Mouse (Mus musculus): Measurements from ENCODE around the gene Dad1. TPM values are rescaled to one million over a fixed set of nuclear protein-coding genes. Genes with fewer than 3 reads are reported as not detected.
A peak's percentile ranks its signal among the peaks of the same experiment; 100 is the strongest.

Dad1 gene
- polyA plus RNA-seq, 1 experiment = 309 TPM

DNA sequence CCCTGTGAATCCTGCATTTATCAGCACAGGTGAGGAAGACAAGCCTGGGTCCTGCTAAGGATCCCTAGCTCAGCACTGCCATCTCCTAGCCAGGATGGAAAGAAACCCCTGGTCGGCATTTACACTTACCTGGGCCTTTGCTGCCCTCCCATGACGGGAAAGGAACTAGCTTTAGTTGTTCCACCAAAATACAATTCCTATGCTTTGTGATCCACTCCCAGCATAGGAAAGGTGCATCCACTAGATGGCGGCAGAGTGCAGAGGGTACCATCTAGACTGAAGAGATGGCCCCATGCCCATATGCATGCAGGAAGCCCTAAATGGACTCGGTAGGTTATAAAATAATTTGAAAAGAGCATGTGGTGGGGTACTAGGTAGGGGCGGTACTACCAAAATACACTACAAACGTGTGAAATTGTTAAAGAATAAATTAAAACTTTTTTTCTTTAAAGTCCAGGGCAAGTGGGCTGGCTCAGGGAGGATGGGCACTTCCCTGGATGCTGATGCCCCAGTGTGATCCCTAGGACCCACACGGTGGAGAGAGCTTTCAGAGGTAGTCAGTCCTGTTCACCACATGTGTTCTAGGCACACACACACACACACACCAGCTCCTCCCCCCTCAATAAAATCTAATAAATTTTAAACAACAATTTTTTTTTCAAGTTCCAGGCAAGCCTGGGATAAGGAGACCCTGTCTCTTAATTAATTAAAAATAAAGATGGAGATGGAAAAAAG lies 14.7 kb downstream of the Dad1 start:
- H3K4me3 ChIP-seq (ENCODE audit: extremely low read depth, insufficient read depth, insufficient read length) = no peak overlapping the region
- no peaks in the 10 kb centered on the region for H3K27me3 ChIP-seq (ENCODE audit: control insufficient read depth, insufficient read depth, low read length)
- peaks cover 11% of the 10 kb centered on the region; the same call in 1 of the 2 replicates for H3K4me1 ChIP-seq (ENCODE audit: control insufficient read depth, insufficient read depth, insufficient read length)
- no peak overlapping the region; the same call in 1 of the 2 replicates for H3K27ac ChIP-seq (ENCODE audit: insufficient read depth, low read length)
- TF ChIP-seq CTCF (IDR thresholded peaks at IDR 0.05; ENCODE audit: extremely low read depth, insufficient read depth, insufficient read length, insufficient replicate concordance) = peak; percentile 61; the same call in 1 of the 2 replicates
- no peak for TF ChIP-seq POLR2A (IDR thresholded peaks at IDR 0.05; ENCODE audit: low read depth, low read length)
- H3K36me3 ChIP-seq (ENCODE audit: control insufficient read depth, insufficient read depth, low read length) = peaks cover 15% of the 10 kb centered on the region
- WGBS = 22% methylated on average over 7 of the region's 7 CpGs
- DNase-seq (ENCODE audit: low read depth in 1 of 2, low spot score in 2 of 2) = peak in 1 of 2 experiments; percentile 88

DNA sequence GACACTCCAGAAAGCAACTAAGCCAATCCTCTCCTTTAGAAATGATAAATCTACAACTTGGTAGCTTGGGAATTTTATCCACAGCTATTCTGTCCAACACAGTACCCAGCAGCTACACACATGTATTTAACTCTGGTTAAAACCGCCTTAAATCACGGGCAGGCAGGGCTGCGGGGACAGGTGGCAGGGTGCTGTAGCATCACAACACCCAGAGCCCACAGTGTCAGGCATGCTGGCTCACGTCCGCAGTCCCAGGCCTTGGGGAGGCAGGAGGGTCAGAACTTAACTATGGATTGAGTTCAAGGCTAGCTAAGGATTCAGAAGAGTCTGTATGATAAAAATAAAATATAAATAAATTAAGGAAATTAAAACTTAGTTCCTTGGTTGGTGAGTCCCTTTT lies 17.0 kb downstream of the Dad1 start:
- Histone ChIP-seq H3K4me3 (ENCODE audit: extremely low read depth, insufficient read depth, insufficient read length) (no peak overlapping the region), H3K27ac (ENCODE audit: insufficient read depth, low read length) (no peak overlapping the region), H3K36me3 (ENCODE audit: control insufficient read depth, insufficient read depth, low read length) (peaks cover 8% of the 10 kb centered on the region), H3K27me3 (ENCODE audit: control insufficient read depth, insufficient read depth, low read length) (no peaks in the 10 kb centered on the region), H3K4me1 (ENCODE audit: control insufficient read depth, insufficient read depth, insufficient read length) (peaks cover 20% of the 10 kb centered on the region; the same call in 1 of the 2 replicates)
- TF ChIP-seq CTCF (IDR thresholded peaks at IDR 0.05; ENCODE audit: extremely low read depth, insufficient read depth, insufficient read length, insufficient replicate concordance) = no peak
- TF ChIP-seq POLR2A (IDR thresholded peaks at IDR 0.05; ENCODE audit: low read depth, low read length) = no peak
- no peak for DNase-seq (ENCODE audit: low read depth in 1 of 2, low spot score in 2 of 2)
- 87% methylated on average over 5 of the region's 5 CpGs for WGBS

DNA sequence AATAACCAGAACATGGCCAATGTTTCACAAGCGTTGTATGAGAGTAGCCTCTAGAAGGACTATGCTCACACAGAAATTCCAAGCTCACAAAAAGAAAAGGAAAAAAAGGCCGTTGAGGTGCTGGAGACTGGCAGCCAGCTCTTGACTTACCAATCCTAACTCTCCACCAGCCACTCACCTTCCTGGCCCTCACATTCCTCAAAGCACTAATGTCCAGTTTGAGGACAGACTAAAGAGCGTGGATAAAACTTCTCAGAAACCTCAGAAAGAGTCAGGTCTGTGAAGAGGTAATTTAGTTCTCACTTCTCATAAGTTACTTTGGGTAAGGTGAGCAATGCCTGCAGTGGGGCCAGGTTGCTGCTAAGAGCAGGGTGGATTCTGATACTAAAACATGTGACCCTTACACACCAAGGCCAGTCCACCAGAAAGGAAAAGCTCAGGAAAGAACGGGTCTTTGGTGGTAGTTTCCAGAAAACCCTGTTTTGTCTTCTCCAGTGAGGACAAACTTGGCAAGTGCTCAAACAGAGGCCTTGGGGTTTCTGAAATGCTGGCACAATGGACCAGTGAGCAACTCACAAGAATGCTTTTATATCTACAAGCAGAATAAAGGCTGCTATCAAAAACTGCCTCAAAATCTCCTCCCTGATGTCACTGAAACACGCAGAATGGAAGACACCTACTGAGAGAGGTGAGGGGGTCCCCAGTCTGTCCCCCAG lies 17.9 kb downstream of the Dad1 start:
- WGBS = 85% methylated on average over 5 of the region's 5 CpGs
- no peak overlapping the region for H3K4me3 ChIP-seq (ENCODE audit: extremely low read depth, insufficient read depth, insufficient read length)
- H3K27me3 ChIP-seq (ENCODE audit: control insufficient read depth, insufficient read depth, low read length) = no peaks in the 10 kb centered on the region
- peaks cover 1% of the 10 kb centered on the region; the same call in 1 of the 2 replicates for H3K36me3 ChIP-seq (ENCODE audit: control insufficient read depth, insufficient read depth, low read length)
- DNase-seq (ENCODE audit: low read depth in 1 of 2, low spot score in 2 of 2) = no peak
- H3K4me1 ChIP-seq (ENCODE audit: control insufficient read depth, insufficient read depth, insufficient read length) = peaks cover 26% of the 10 kb centered on the region; the same call in 1 of the 2 replicates
- TF ChIP-seq POLR2A (IDR thresholded peaks at IDR 0.05; ENCODE audit: low read depth, low read length) (no peak), CTCF (IDR thresholded peaks at IDR 0.05; ENCODE audit: extremely low read depth, insufficient read depth, insufficient read length, insufficient replicate concordance) (no peak)
- H3K27ac ChIP-seq (ENCODE audit: insufficient read depth, low read length) = no peak overlapping the region

DNA sequence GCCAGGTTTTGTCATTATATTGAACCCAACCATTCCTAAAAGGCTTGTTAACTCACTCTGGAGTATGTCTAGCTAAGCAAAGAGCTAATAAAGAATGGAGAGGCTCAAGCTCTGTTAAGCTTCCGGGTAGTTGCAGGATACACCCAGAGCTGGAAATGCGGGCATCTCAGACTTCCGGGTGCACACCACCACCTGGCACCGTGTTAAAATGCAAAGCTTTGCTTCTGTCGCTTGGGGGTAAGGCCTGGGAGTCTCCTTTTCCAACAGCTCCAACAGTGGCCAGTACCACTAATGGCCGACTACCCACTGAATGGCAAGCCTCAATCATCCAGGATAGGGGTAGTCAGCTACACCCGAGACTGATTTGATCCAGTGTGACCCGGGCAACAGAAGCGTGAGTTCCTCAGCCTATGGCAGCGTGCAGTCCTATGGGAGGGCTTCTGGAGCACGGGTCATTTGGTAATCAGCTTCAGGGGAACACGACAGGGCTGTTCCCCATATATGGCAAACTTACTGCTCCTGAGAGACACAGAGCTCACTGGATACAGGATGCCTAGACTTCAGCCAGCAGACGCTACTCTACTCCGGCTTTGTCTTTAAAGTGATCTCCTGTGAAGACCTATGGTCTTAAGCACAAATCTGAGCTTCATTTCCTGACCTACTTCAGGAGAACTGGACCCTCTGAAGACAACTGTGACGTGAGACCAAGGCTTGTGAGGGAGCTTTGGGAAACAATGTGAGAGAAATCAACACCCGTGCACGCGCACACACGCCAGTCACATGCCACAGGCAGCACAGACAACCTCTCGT lies 19.5 kb downstream of the Dad1 start:
- Histone ChIP-seq H3K36me3 (ENCODE audit: control insufficient read depth, insufficient read depth, low read length) (no peaks in the 10 kb centered on the region; the same call in 1 of the 2 replicates), H3K4me3 (ENCODE audit: extremely low read depth, insufficient read depth, insufficient read length) (no peak overlapping the region), H3K27ac (ENCODE audit: insufficient read depth, low read length) (peak overlapping the region; percentile 91), H3K4me1 (ENCODE audit: control insufficient read depth, insufficient read depth, insufficient read length) (peaks cover 34% of the 10 kb centered on the region), H3K27me3 (ENCODE audit: control insufficient read depth, insufficient read depth, low read length) (no peaks in the 10 kb centered on the region)
- no peak for TF ChIP-seq POLR2A (IDR thresholded peaks at IDR 0.05; ENCODE audit: low read depth, low read length)
- WGBS = 82% methylated on average over 20 of the region's 20 CpGs
- DNase-seq (ENCODE audit: low read depth in 1 of 2, low spot score in 2 of 2) = no peak

DNA sequence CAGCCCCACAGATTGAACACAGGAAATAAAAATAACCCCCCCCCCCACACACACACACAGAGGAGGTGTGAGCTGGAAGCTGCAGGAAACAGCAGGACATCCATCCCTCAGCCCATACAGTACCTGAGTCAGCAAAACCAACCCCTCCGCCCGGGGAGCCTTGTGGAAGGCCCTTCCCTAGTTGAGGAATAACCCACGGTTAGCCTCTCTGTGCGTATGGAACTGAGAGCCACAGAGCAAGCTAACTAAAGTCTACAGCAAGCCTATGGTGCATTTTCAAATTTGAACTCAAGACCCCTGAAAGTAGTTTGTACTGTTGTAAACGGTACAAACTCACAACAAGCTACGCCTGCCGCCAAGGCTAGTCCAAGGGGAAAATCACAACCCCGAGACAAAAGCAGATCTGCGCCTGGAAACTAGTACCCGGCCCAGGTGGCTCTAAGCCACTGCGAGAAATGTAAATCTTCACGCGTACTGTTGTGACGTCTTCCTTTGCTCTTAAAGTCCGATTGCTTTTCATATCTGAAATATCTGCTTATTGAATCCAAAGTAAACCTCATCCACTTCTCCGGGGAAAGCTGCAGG lies 20.3 kb downstream of the Dad1 start:
- no peak for TF ChIP-seq CTCF (IDR thresholded peaks at IDR 0.05; ENCODE audit: extremely low read depth, insufficient read depth, insufficient read length, insufficient replicate concordance)
- no peak for TF ChIP-seq POLR2A (IDR thresholded peaks at IDR 0.05; ENCODE audit: low read depth, low read length)
- Histone ChIP-seq H3K4me3 (ENCODE audit: extremely low read depth, insufficient read depth, insufficient read length) (no peak overlapping the region; the same call in 1 of the 2 replicates), H3K27ac (ENCODE audit: insufficient read depth, low read length) (peak overlapping the region; percentile 91), H3K27me3 (ENCODE audit: control insufficient read depth, insufficient read depth, low read length) (no peaks in the 10 kb centered on the region), H3K4me1 (ENCODE audit: control insufficient read depth, insufficient read depth, insufficient read length) (peaks cover 36% of the 10 kb centered on the region), H3K36me3 (ENCODE audit: control insufficient read depth, insufficient read depth, low read length) (no peaks in the 10 kb centered on the region; the same call in 1 of the 2 replicates)
- peak; percentile 29 to 43 for DNase-seq (ENCODE audit: low read depth in 1 of 2, low spot score in 2 of 2)
- WGBS = 23% methylated on average over 16 of the region's 16 CpGs

DNA sequence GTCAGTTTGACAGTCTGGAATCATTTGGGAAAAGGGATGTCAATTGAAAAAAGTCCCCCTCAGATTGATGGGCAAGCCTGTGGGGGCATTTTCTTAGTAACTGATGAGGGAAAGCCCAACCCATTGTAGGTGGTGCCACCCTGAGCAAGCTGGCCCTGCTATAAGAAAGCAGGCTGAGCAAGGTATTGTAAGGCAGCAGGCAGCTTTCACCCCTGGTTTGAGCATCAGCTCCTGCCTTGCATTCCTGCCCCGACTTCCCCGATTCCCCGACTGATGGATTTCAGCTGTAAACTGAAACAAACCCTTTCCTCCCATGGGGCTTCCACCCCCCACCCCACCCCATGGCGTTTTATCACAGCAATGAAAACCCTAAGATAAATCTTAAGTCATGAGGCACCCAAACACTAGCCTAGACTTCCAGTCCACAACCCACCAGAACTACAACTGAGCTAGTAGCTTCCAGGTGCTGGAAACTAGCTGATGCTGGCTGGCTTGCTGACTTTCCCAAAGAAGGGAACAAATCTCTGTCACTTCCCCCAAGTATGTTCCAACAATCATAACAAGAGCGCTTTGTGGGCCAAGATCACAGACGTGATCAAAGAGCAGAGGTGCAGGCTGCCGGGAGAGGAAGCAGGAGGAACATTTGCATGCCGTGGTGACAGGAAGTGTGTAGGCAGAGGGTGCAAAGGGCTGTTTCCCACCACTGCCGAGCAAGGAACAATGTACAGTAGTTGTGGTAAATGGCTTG lies 20.9 kb downstream of the Dad1 start:
- H3K27me3 ChIP-seq (ENCODE audit: control insufficient read depth, insufficient read depth, low read length) = no peaks in the 10 kb centered on the region
- H3K27ac ChIP-seq (ENCODE audit: insufficient read depth, low read length) = peak overlapping the region; percentile 91
- H3K4me1 ChIP-seq (ENCODE audit: control insufficient read depth, insufficient read depth, insufficient read length) = peaks cover 37% of the 10 kb centered on the region
- peak; percentile 86 to 90 for DNase-seq (ENCODE audit: low read depth in 1 of 2, low spot score in 2 of 2)
- H3K36me3 ChIP-seq (ENCODE audit: control insufficient read depth, insufficient read depth, low read length) = no peaks in the 10 kb centered on the region; the same call in 1 of the 2 replicates
- WGBS = 3% methylated on average over 9 of the region's 9 CpGs
- TF ChIP-seq POLR2A (IDR thresholded peaks at IDR 0.05; ENCODE audit: low read depth, low read length) = peak; percentile 75
- TF ChIP-seq CTCF (IDR thresholded peaks at IDR 0.05; ENCODE audit: extremely low read depth, insufficient read depth, insufficient read length, insufficient replicate concordance) = no peak
- H3K4me3 ChIP-seq (ENCODE audit: extremely low read depth, insufficient read depth, insufficient read length) = no peak overlapping the region; the same call in 1 of the 2 replicates
